Mouse (Mus musculus) limb, embryonic 12.5 days (tissue): ENCODE measurements around the gene Slc35a3. TPM values are rescaled to one million over a fixed set of nuclear protein-coding genes. Genes with fewer than 3 reads are reported as not detected.
"Not testable (repeated sequence)": the region's sequence is repeated elsewhere in the genome, so short reads cannot be mapped to it uniquely, and the experiment has no call there.

Experiments used
- ATAC-seq: fragments of 200-750 bp; cut with Nextera tagmentation; 2 replicates; pipeline ENCODE4 v1.8.0; 2017; ENCODE audit warnings: low read depth, moderate TSS enrichment; ENCODE audit not compliant: insufficient number of reproducible peaks, insufficient read depth, low FRiP score, low TSS enrichment
- H3K27ac ChIP-seq: fragments of 300-500 bp; sonication (generic); 2 replicates; pipeline ENCODE4 v1.5.1; 2016; ENCODE audit warnings: mild to moderate bottlenecking, moderate library complexity
- H3K27me3 ChIP-seq: fragments of 300-500 bp; sonication (generic); 2 replicates; pipeline ENCODE4 v1.6.1; 2016; ENCODE audit warnings: mild to moderate bottlenecking, moderate library complexity
- H3K36me3 ChIP-seq: fragments of 300-500 bp; sonication (generic); 2 replicates; pipeline ENCODE4 v1.6.1; 2016; ENCODE audit warnings: mild to moderate bottlenecking, moderate library complexity
- H3K4me1 ChIP-seq: fragments of 300-500 bp; sonication (generic); replicated peaks from 2 replicates; pipeline ENCODE4 v1.6.1; 2016
- H3K4me2 ChIP-seq: fragments of 300-500 bp; sonication (generic); 2 replicates; pipeline ENCODE4 v1.6.1; 2016; ENCODE audit warnings: mild to moderate bottlenecking, moderate library complexity
- H3K4me3 ChIP-seq: fragments of 300-500 bp; sonication (generic); replicated peaks from 2 replicates; pipeline ENCODE4 v1.5.1; 2016; ENCODE audit warnings: mild to moderate bottlenecking
- H3K9ac ChIP-seq: fragments of 300-500 bp; sonication (generic); replicated peaks from 2 replicates; pipeline ENCODE4 v1.6.1; 2016; ENCODE audit warnings: mild to moderate bottlenecking, moderate library complexity
- H3K9me3 ChIP-seq: fragments of 300-500 bp; sonication (generic); 2 replicates; pipeline ENCODE4 v1.6.1; 2016; ENCODE audit warnings: mild to moderate bottlenecking, moderate library complexity
- WGBS: fragments of 180-500 bp; shearing (Covaris S2); methylation state at CpG from one replicate; pipeline ENCODE4 v1.1.7; 2016; 5-methylcytosine and 5-hydroxymethylcytosine counted together
- polyA plus RNA-seq: library from polyadenylated mRNA; unstranded; fragments of >200 nt; fragmentation: Nextera tagmentation; extraction: Ambion mirVana; gene quantifications from 2 replicates; pipeline ENCODE4 v1.2.1, GENCODE M21; 2016

The Slc35a3 gene
- polyA plus RNA-seq, 1 experiment from 2014 or later: 11.3 TPM

DNA sequence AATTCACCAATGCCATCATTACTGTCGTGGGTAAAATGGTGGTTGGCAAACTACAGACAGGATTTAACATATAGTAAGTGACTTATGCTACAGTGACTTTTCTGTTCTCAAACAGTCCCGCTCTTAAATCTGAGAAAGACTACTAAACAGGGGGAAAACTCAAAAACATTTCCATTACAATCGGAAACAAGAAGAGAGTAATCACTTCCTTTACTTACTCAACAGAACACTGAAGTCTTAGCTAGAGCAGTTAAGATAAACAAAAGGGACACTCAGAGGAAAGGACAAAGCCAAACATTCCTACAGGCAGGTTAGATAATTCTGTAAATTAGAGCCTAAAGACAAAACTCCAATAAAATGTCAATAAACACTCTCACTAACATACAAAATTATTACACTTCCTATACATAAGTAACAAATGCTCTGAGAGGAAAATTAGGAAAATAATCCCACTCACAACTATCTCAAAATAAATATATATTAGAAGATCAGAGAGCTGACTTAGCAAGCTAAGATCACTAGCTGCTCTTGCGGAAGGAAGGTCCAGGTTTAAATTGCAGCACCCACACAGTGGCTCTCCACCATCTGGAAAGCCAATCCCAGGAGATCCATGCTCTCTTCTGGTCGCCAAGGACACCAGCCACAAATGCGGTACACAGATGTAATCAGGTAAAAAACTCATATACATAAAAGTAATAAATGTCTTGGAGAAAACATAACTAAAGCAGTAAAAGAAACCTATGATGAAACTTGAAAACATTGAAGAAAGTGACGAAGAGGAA lies 56.3 kb downstream of the Slc35a3 start:
- H3K4me2 ChIP-seq: no peak overlapping the region
- no peaks in the 10 kb centered on the region for H3K36me3 ChIP-seq
- H3K9me3 ChIP-seq: no peaks in the 10 kb centered on the region
- 84% methylated on average over 7 of the region's 7 CpGs for WGBS
- H3K9ac ChIP-seq: no peak overlapping the region
- no peaks in the 10 kb centered on the region for H3K27me3 ChIP-seq
- no peak overlapping the region for H3K27ac ChIP-seq
- no peak overlapping the region for H3K4me3 ChIP-seq
- peaks cover 17% of the 10 kb centered on the region for H3K4me1 ChIP-seq
- no peak for ATAC-seq

DNA sequence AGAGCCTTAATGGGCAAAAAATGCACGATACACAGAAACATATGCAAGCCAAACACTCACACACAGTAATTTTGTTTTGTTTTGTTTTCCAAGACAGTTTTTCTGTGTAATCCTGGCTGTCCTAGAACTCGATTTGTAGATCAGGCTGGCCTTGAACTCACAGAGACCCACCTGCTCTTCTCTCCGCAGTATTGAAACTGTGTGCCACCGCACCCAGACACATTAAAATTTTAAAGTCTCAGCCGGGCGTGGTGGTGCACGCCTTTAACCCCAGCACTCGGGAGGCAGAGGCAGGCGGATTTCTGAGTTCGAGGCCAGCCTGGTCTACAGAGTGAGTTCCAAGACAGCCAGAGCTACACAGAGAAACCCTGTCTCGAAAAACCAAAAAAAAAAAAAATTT lies 58.6 kb downstream of the Slc35a3 start:
- not testable (repeated sequence) for ATAC-seq

DNA sequence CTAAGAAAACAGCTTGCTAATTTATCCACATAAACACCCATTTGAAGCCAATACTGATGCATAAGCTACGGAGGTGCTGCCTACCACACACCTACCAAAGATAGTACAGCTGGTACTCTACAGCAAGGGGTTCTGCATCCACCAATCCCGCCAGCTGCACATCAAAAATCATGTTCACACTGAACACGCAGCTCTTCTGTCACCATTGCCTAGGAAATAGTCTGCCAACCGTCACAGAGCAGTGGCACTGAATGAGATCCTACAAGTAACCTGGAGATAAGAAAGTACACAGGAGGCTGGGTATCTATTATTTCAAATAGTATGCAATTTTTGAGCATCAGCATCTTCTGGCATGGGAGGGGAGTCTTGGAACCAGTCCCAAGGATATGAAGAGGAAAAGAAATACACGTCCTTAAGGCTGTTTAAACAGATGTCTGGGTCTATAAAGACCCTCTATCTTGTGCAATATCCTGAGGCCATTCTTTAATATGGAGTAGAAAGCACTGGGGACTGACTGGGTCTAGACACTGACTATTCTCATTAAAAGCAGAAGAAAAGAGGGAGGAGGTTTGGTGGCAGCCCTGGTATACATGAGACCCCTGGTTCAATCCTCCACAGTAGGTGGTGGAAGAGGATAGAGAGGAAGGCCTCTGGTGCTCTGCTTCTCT lies 59.2 kb downstream of the Slc35a3 start:
- H3K9ac ChIP-seq: no peak overlapping the region
- no peaks in the 10 kb centered on the region for H3K27me3 ChIP-seq
- peaks cover 22% of the 10 kb centered on the region for H3K36me3 ChIP-seq
- no peak overlapping the region for H3K4me2 ChIP-seq
- no peak overlapping the region for H3K4me3 ChIP-seq
- no peaks in the 10 kb centered on the region for H3K9me3 ChIP-seq
- H3K4me1 ChIP-seq: peaks cover 5% of the 10 kb centered on the region; the same call in 1 of the 2 replicates
- no peak for ATAC-seq
- no peak overlapping the region for H3K27ac ChIP-seq
- 82% methylated on average over 5 of the region's 5 CpGs for WGBS

More for the DNA sequence above, 58.6 kb downstream of the Slc35a3 start:
- H3K4me3 ChIP-seq, H3K9me3 ChIP-seq, H3K27ac ChIP-seq, H3K4me1 ChIP-seq, H3K27me3 ChIP-seq, H3K9ac ChIP-seq, H3K4me2 ChIP-seq: not testable (repeated sequence)
- 93% methylated on average over 11 of the region's 11 CpGs for WGBS
- peaks cover 16% of the 10 kb centered on the region for H3K36me3 ChIP-seq

DNA sequence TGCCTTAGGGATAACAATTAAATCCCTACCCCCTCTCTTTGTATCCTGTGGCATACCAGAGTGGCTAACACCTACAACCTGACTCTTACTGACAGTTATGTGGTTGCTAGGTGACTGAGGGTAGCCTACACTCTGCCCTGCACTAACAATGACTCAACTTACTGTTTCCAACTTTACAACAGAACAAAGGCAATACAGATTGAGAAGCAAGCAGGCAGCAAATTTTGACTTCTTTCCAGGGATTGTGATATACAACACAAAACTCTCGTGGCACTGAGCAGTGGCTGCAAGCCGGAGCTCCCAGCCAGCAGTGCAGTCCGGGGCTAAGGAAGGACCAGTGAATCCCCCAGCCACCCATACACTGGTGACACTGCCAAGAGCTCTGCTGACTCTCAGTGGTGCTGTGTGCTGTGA lies 60.6 kb downstream of the Slc35a3 start:
- ATAC-seq: no peak
- Histone ChIP-seq H3K4me1 (peaks cover 5% of the 10 kb centered on the region; the same call in 1 of the 2 replicates), H3K4me3 (no peak overlapping the region), H3K9ac (no peak overlapping the region), H3K27ac (no peak overlapping the region), H3K4me2 (no peak overlapping the region), H3K36me3 (peaks cover 29% of the 10 kb centered on the region), H3K9me3 (no peaks in the 10 kb centered on the region), H3K27me3 (no peaks in the 10 kb centered on the region)
- 83% methylated on average over 3 of the region's 3 CpGs for WGBS

DNA sequence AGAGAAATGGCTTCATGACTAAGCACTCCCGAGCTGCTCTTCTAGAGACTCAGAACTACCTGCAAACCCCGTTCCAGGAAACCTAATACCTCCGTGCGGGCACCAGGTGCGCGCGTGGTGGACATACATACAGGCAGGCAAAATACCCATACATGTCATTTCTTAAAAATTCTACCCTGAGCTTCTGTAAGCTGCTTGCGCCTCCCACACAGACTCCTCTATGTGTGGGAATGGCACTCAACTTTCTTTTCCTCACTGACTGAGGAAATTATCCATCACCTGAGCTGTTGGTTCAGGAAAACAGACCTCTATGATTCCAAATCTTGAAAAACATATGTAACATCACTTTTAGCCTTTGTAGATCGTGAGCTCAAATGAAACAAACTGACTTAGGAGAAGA lies 61.9 kb downstream of the Slc35a3 start:
- Histone ChIP-seq H3K27me3 (no peaks in the 10 kb centered on the region), H3K9me3 (no peaks in the 10 kb centered on the region), H3K4me3 (no peak overlapping the region), H3K9ac (no peak overlapping the region), H3K4me2 (no peak overlapping the region), H3K27ac (no peak overlapping the region), H3K4me1 (peaks cover 5% of the 10 kb centered on the region; the same call in 1 of the 2 replicates), H3K36me3 (peaks cover 42% of the 10 kb centered on the region)
- no peak for ATAC-seq
- WGBS: 97% methylated on average over 9 of the region's 9 CpGs

DNA sequence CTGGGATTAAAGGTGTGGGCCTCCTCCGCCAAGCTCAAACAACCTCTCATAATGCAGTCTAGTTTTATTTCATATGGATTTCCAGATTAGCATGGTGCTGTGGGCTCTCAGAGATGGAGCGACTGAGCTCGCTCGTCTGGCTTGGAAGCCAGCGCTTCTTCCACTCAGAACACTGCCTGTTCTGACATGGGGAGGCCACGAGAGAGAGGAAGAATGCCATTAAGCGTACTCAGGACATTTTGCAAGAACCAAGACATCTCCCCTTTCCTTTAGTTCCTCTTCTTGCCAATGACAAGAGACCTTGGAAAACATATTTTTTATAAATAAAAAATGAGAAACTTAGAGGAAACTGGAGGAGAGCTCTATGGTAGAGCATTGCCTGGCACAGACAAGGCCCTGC lies 63.8 kb downstream of the Slc35a3 start:
- 93% methylated on average over 7 of the region's 7 CpGs for WGBS
- H3K36me3 ChIP-seq: peaks cover 59% of the 10 kb centered on the region
- ATAC-seq: no peak

GRCm38 (mm10) chr3:116646387-116646786 lies 66.2 kb downstream of the Slc35a3 start:
- Histone ChIP-seq H3K9ac (no peak overlapping the region), H3K9me3 (no peaks in the 10 kb centered on the region), H3K27me3 (no peaks in the 10 kb centered on the region), H3K4me2 (no peak overlapping the region), H3K4me3 (no peak overlapping the region), H3K27ac (no peak overlapping the region), H3K36me3 (peaks cover 79% of the 10 kb centered on the region), H3K4me1 (no peaks in the 10 kb centered on the region)
- WGBS: 91% methylated on average over 1 of the region's 1 CpGs
- no peak for ATAC-seq

More for the DNA sequence above, 63.8 kb downstream of the Slc35a3 start:
- H3K4me2 ChIP-seq: no peak overlapping the region
- no peaks in the 10 kb centered on the region for H3K9me3 ChIP-seq
- H3K27me3 ChIP-seq: no peaks in the 10 kb centered on the region
- H3K4me1 ChIP-seq: peaks cover 5% of the 10 kb centered on the region; the same call in 1 of the 2 replicates
- H3K4me3 ChIP-seq: no peak overlapping the region
- H3K27ac ChIP-seq: no peak overlapping the region
- H3K9ac ChIP-seq: no peak overlapping the region

GRCm38 (mm10) chr3:116642373-116642772 lies 70.3 kb downstream of the Slc35a3 start:
- Histone ChIP-seq H3K4me1 (no peaks in the 10 kb centered on the region), H3K36me3 (peaks cover 92% of the 10 kb centered on the region), H3K4me2 (no peak overlapping the region), H3K27me3 (no peaks in the 10 kb centered on the region), H3K27ac (no peak overlapping the region), H3K9ac (no peak overlapping the region), H3K4me3 (no peak overlapping the region), H3K9me3 (no peaks in the 10 kb centered on the region)
- 91% methylated on average over 2 of the region's 2 CpGs for WGBS
- ATAC-seq: no peak

DNA sequence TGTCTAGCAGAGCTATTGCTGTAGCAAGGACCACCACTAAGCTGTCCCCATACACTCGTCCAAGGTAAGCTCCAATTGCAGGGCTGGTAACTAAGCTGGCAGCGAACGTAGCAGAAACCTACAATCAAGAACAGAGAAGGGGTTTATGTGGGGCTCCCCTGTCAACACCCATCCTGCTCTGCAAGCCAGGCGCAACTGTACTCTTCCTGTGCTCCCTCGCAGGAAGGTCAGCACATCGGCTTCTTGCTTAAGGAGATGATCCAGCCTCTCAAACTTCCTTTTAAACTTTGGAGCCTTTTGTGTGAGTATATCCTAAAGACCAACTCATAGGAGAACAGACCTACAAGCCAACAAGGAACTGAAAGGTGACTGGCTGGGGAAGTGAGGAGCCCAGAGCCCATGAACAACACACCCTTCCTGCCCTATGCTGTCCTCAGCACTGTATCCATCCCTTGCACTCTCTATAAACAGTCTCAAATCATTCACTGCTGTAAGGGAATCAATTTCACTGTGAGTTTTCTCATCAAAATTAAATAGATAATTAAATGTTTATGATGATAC lies 70.7 kb downstream of the Slc35a3 start:
- Histone ChIP-seq H3K4me2 (no peak overlapping the region), H3K4me3 (no peak overlapping the region), H3K27me3 (no peaks in the 10 kb centered on the region), H3K27ac (no peak overlapping the region), H3K9me3 (no peaks in the 10 kb centered on the region), H3K36me3 (peaks cover 92% of the 10 kb centered on the region), H3K9ac (no peak overlapping the region), H3K4me1 (no peaks in the 10 kb centered on the region)
- ATAC-seq: no peak
- WGBS: 95% methylated on average over 6 of the region's 6 CpGs

- no peaks in the 10 kb centered on the region for H3K9me3 ChIP-seq
- H3K4me1 ChIP-seq: no peaks in the 10 kb centered on the region
- H3K27me3 ChIP-seq: no peaks in the 10 kb centered on the region
- no peak overlapping the region for H3K4me3 ChIP-seq
- no peak for ATAC-seq
- WGBS: 84% methylated on average over 1 of the region's 1 CpGs
- no peak overlapping the region for H3K27ac ChIP-seq
- no peak overlapping the region for H3K9ac ChIP-seq
- peaks cover 93% of the 10 kb centered on the region for H3K36me3 ChIP-seq
- no peak overlapping the region for H3K4me2 ChIP-seq
Observed at GRCm38 (mm10) chr3:116640024-116640423, 72.6 kb downstream of the Slc35a3 start.

GRCm38 (mm10) chr3:116638572-116638971 lies 74.1 kb downstream of the Slc35a3 start:
- H3K9me3 ChIP-seq: no peaks in the 10 kb centered on the region
- 89% methylated on average over 7 of the region's 7 CpGs for WGBS
- H3K4me1 ChIP-seq: no peaks in the 10 kb centered on the region
- H3K4me2 ChIP-seq: no peak overlapping the region
- no peaks in the 10 kb centered on the region for H3K27me3 ChIP-seq
- H3K36me3 ChIP-seq: peaks cover 95% of the 10 kb centered on the region
- no peak overlapping the region for H3K9ac ChIP-seq
- H3K4me3 ChIP-seq: no peak overlapping the region
- H3K27ac ChIP-seq: no peak overlapping the region
- ATAC-seq: no peak
